Mouse (Mus musculus) cortical plate, adult 2 months (tissue): Measurements from ENCODE around the gene Herpud2. TPM values are rescaled to one million over a fixed set of nuclear protein-coding genes. Genes with fewer than 3 reads are reported as not detected.

Experiments
- H3K27ac ChIP-seq: fragments of 200-500 bp; 2 replicates; pipeline ENCODE4 v1.5.1; 2012; ENCODE audit warnings: low read length, control low read depth, inconsistent platforms; ENCODE audit not compliant: insufficient read depth
- H3K4me1 ChIP-seq: fragments of 200-500 bp; 2 replicates; pipeline ENCODE4 v1.6.1; 2011; ENCODE audit warnings: low read length; ENCODE audit not compliant: control insufficient read depth, insufficient read depth
- H3K4me3 ChIP-seq: fragments of 200-500 bp; 2 replicates; pipeline ENCODE4 v1.5.1; 2011; ENCODE audit warnings: mild to moderate bottlenecking, low read length, control low read depth; ENCODE audit not compliant: insufficient read depth
- CTCF ChIP-seq: fragments of 200-500 bp; IDR thresholded peaks from 2 replicates; pipeline ENCODE4 v1.5.1; 2011; ENCODE audit warnings: mild to moderate bottlenecking, control low read depth, low read length; ENCODE audit not compliant: insufficient read depth; ENCODE audit errors: extremely low read depth
- POLR2A ChIP-seq: fragments of 200-500 bp; IDR thresholded peaks from 2 replicates; pipeline ENCODE4 v1.6.1; 2011; ENCODE audit warnings: mild to moderate bottlenecking, low read length, control low read depth; ENCODE audit not compliant: insufficient read depth; ENCODE audit errors: extremely low read depth
- polyA plus RNA-seq: library from polyadenylated mRNA; depleted of rRNA; stranded (reverse); fragments of >200 nt; gene quantifications from 2 replicates; pipeline ENCODE4 v1.2.3, GENCODE M21; 2012

The Herpud2 gene
- polyA plus RNA-seq, 1 experiment = 42.3 TPM

DNA sequence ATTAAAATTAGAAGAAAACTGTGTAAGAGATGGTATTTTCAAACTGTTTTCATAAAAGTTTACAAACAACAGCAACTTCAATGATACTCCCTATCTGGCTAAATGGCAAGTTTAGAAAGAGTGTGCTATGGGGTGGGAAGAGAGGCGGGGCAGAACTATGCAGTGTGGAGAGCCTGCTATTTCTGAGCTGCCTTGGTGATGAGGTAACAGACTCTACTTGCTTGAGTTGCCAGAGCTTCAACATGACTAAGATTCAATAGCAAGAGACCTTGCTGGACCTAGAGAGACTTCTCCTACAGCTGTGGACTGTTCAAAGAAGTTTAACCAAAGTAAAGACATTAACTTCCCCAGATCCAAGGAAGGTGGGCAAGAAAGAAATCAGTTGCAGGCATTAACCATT, 24.9 kb upstream of the Herpud2 start:
- peak overlapping the region; percentile 92 for H3K27ac ChIP-seq
- no peak overlapping the region for H3K4me3 ChIP-seq
- peaks cover 14% of the 10 kb centered on the region for H3K4me1 ChIP-seq
- TF ChIP-seq CTCF = no peak
- TF ChIP-seq POLR2A = no peak

GRCm38 (mm10) chr9:25175978-25176377, 24.4 kb upstream of the Herpud2 start:
- peaks cover 14% of the 10 kb centered on the region for H3K4me1 ChIP-seq
- no peak overlapping the region for H3K4me3 ChIP-seq
- TF ChIP-seq POLR2A (no peak), CTCF (no peak)
- H3K27ac ChIP-seq = peak overlapping the region; percentile 92

GRCm38 (mm10) chr9:25175039-25175442, 23.4 kb upstream of the Herpud2 start:
- Histone ChIP-seq H3K4me1 (peaks cover 14% of the 10 kb centered on the region), H3K27ac (peak overlapping the region; percentile 92; the same call in 1 of the 2 replicates), H3K4me3 (no peak overlapping the region)
- TF ChIP-seq CTCF (no peak), POLR2A (0 out of 2 replicates have a peak, but pooled peaks have one; percentile 22)

DNA sequence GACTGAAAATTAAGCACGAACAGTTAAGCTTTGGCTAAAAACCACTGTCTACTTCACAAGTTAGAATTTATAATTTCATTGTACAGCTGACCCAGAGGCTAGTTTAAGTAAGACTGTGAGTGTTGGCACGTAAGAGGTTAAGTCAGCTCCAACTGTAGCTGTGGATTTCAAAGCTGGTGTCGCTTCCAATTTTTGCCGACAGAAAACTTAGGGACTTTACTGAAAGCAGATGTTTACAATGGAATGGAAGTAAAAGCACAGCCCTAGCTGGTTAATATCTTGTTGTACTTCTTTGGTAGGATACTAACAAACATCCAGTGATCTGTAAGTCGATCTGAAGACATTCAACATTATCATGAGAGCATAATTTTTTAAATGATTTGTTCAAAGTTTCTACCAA, 23.0 kb upstream of the Herpud2 start:
- Histone ChIP-seq H3K4me3 (no peak overlapping the region), H3K27ac (peak overlapping the region; percentile 68; the same call in 1 of the 2 replicates), H3K4me1 (peaks cover 14% of the 10 kb centered on the region)
- TF ChIP-seq POLR2A = no peak
- TF ChIP-seq CTCF = no peak

DNA sequence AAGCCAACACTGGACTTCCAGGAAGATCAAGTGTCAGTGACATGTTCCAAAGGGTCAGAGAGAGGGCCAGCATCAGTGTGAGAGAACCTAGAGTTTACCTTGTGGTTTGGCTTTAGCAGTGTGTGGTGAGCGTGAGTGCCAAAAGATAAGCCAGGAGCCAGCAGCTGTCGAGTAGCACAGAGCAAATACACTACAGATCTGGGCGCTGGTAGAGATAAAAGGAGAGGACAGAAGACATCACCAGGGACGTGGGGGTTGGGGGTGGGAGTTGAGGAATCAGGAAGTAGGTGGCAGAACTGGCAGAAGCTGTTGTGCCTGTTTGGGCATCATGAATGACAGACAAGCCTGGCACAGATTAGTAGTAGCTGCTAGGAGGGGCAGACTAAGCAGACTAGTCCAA, 21.6 kb upstream of the Herpud2 start:
- H3K27ac ChIP-seq = peak overlapping the region; percentile 17; the same call in 1 of the 2 replicates
- no peak for TF ChIP-seq CTCF
- no peak overlapping the region for H3K4me3 ChIP-seq
- peaks cover 14% of the 10 kb centered on the region for H3K4me1 ChIP-seq

GRCm38 (mm10) chr9:25169626-25170025, 18.0 kb upstream of the Herpud2 start:
- Histone ChIP-seq H3K4me3 (no peak overlapping the region), H3K27ac (no peak overlapping the region), H3K4me1 (peaks cover 6% of the 10 kb centered on the region; the same call in 1 of the 2 replicates)
- no peak for TF ChIP-seq CTCF
- no peak for TF ChIP-seq POLR2A

GRCm38 (mm10) chr9:25167458-25168084, 16.0 kb upstream of the Herpud2 start:
- Histone ChIP-seq H3K4me3 (no peak overlapping the region), H3K4me1 (no peaks in the 10 kb centered on the region; the same call in 1 of the 2 replicates), H3K27ac (no peak overlapping the region)
- TF ChIP-seq CTCF = peak; percentile 97
- no peak for TF ChIP-seq POLR2A

DNA sequence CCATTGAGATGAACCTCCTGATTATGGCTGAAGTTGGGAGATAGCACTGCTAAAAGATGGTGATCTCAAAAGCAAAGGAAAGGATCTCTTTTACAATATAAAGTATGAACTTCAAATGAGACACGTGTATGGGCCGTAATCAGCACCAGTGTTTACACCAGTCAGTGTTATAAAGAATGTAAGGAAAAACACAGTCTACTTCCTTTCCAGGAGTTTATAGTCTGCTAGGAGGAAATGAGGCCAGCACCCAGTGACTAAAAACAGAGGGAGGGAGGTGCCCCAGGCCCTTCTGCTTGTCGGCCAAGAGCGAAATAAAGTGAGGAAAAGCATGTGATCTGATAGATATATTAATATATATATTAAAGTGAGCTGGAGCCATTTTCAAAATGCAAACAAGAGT, 6.6 kb upstream of the Herpud2 start:
- TF ChIP-seq CTCF = no peak
- no peak overlapping the region for H3K4me3 ChIP-seq
- no peaks in the 10 kb centered on the region for H3K4me1 ChIP-seq
- H3K27ac ChIP-seq = no peak overlapping the region

DNA sequence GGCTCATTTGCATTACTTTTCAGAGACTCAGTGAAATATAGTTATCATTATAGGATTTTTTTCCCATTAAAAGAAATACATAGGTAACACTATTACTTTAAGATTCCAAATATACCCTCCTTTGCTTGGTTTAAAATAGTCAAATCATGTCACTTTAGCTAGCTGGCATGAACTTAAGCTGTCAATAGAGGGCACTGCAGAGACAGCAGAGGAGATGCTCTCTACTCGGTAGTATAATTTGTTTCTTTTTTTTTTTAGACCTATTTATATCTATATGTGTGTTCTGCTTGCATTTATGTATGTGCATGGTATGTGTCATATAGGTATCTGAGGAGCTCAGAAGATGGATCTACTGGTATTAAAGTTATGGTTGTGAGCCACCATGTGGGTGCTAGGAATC, 4.8 kb upstream of the Herpud2 start:
- H3K27ac ChIP-seq = no peak overlapping the region
- no peaks in the 10 kb centered on the region for H3K4me1 ChIP-seq
- H3K4me3 ChIP-seq = no peak overlapping the region
- peak; percentile 15; the same call in 1 of the 2 replicates for TF ChIP-seq CTCF
- no peak for TF ChIP-seq POLR2A

GRCm38 (mm10) chr9:25153066-25153465, 1.4 kb upstream of the Herpud2 start:
- Histone ChIP-seq H3K4me3 (no peak overlapping the region), H3K27ac (no peak overlapping the region), H3K4me1 (0 out of 2 replicates have a peak, but pooled peaks cover 2% of the 10 kb centered on the region)
- TF ChIP-seq CTCF (no peak), POLR2A (no peak)
